Mouse (Mus musculus): ENCODE data around the gene Zfp422. TPM values are rescaled to one million over a fixed set of nuclear protein-coding genes. Genes with fewer than 3 reads are reported as not detected.

Zfp422 gene
- polyA plus RNA-seq, 1 experiment from 2014 or later, result 43.3 TPM

DNA sequence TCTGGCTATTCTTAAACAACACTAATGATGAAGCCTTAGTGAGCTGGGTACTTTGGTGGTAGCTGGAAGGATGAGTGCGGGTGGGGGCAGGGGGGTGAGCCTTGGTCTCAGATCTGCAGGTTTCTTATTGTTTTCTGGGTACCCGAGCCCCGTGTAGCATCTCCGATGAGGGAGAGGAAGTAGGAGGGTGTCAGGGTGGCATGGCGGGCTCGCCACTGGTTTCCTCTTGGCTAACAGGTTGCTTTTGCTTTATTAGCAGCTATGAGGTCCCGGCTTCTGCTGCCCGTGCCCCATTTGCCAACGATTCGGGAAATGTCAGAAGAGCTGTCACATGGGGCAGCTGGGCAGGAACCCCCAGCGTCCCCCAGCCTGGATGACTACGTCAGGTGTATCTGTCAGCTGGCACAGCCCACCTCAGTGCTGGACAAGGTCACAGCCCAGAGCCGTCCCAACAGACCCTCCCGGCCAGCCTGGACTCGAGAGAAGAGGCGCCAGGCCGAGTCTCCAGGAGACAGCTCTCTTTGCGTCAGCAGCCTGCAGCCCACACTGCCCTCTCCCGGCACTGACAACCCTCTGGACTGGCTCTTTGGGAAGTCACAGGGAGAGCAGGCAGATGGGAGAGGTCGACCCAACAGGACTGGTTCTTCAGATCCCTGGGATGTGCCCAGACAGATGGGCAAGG is 22.8 kb upstream of the Zfp422 start:
- Histone ChIP-seq H3K27me3 (replicated peaks; ENCODE audit: control insufficient read depth, insufficient read depth, low read length) (no peaks in the 10 kb centered on the region), H3K27ac (ENCODE audit: low read depth, low read length) (peak overlapping the region; percentile 7; the same call in 1 of the 2 replicates), H3K4me1 (replicated peaks; ENCODE audit: control insufficient read depth, insufficient read depth, low read length) (0 out of 2 replicates have a peak, but pooled peaks cover 3% of the 10 kb centered on the region), H3K9me3 (ENCODE audit: control insufficient read depth) (no peaks in the 10 kb centered on the region), H3K4me2 (replicated peaks; ENCODE audit: low read depth) (peak overlapping the region; percentile 35), H3K9ac (ENCODE audit: low read depth, low read length) (no peak overlapping the region), H3K4me3 (ENCODE audit: low read depth, low read length) (peak overlapping the region; percentile 23), H3K36me3 (ENCODE audit: control insufficient read depth, insufficient read depth) (peaks cover 10% of the 10 kb centered on the region; the same call in 1 of the 2 replicates)
- WGBS, result 68% methylated on average over 20 of the region's 20 CpGs
- TF ChIP-seq CTCF (IDR thresholded peaks at IDR 0.05; ENCODE audit: low read depth), result peak; percentile 70
- 0 out of 2 replicates have a peak, but pooled peaks have one; percentile 5 for ATAC-seq

DNA sequence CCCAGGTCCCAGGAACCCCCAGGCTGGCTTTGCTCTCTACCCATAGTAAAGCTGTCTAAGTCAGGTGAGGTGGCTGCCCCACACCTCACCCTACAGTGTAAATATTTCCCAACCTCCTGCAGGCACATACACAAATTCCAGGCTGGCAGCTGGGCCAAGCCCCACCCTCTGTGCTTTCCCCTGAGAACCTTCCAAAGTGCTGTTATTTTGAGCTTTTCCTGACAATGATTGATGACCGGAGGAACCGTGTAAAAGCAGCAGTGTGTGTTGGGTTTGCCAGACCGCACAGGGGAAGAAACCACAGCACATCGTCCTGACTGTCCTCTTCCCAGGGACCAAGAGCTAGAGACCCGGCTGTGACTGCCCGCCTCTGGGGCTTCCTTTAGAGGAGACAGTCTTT is 21.6 kb upstream of the Zfp422 start, which contains the start of gene Depp1:
TSS of gene Depp1 (plus strand) at position 204 of the 400 bp plus-strand sequence.
- H3K9ac ChIP-seq (ENCODE audit: low read depth, low read length), result no peak within 1 kb of the TSS
- 0 out of 2 replicates have a peak, but pooled peaks cover 3% of the 10 kb centered on the region for H3K4me1 ChIP-seq (replicated peaks; ENCODE audit: control insufficient read depth, insufficient read depth, low read length)
- 11% methylated on average over 6 of the region's 6 CpGs for WGBS
- TF ChIP-seq CTCF (IDR thresholded peaks at IDR 0.05; ENCODE audit: low read depth), result no peak; the same call in 1 of the 2 replicates
- peaks cover 10% of the 10 kb centered on the region; the same call in 1 of the 2 replicates for H3K36me3 ChIP-seq (ENCODE audit: control insufficient read depth, insufficient read depth)
- peak within 1 kb of the TSS; percentile 35 for H3K4me2 ChIP-seq (replicated peaks; ENCODE audit: low read depth)
- peak within 1 kb of the TSS; percentile 23 for H3K4me3 ChIP-seq (ENCODE audit: low read depth, low read length)
- no peaks in the 10 kb centered on the region for H3K9me3 ChIP-seq (ENCODE audit: control insufficient read depth)
- no peaks in the 10 kb centered on the region for H3K27me3 ChIP-seq (replicated peaks; ENCODE audit: control insufficient read depth, insufficient read depth, low read length)
- no peak within 1 kb of the TSS for H3K27ac ChIP-seq (ENCODE audit: low read depth, low read length)
- ATAC-seq, result peak; percentile 77

GRCm38 (mm10) chr6:116649811-116650210 is 21.0 kb upstream of the Zfp422 start:
- Histone ChIP-seq H3K36me3 (ENCODE audit: control insufficient read depth, insufficient read depth) (peaks cover 10% of the 10 kb centered on the region; the same call in 1 of the 2 replicates), H3K4me3 (ENCODE audit: low read depth, low read length) (no peak overlapping the region), H3K27ac (ENCODE audit: low read depth, low read length) (no peak overlapping the region), H3K4me1 (replicated peaks; ENCODE audit: control insufficient read depth, insufficient read depth, low read length) (0 out of 2 replicates have a peak, but pooled peaks cover 5% of the 10 kb centered on the region), H3K9me3 (ENCODE audit: control insufficient read depth) (no peaks in the 10 kb centered on the region), H3K9ac (ENCODE audit: low read depth, low read length) (no peak overlapping the region), H3K27me3 (replicated peaks; ENCODE audit: control insufficient read depth, insufficient read depth, low read length) (no peaks in the 10 kb centered on the region), H3K4me2 (replicated peaks; ENCODE audit: low read depth) (no peak overlapping the region)
- no peak for ATAC-seq
- TF ChIP-seq CTCF (IDR thresholded peaks at IDR 0.05; ENCODE audit: low read depth), result no peak
- 66% methylated on average over 7 of the region's 7 CpGs for WGBS

DNA sequence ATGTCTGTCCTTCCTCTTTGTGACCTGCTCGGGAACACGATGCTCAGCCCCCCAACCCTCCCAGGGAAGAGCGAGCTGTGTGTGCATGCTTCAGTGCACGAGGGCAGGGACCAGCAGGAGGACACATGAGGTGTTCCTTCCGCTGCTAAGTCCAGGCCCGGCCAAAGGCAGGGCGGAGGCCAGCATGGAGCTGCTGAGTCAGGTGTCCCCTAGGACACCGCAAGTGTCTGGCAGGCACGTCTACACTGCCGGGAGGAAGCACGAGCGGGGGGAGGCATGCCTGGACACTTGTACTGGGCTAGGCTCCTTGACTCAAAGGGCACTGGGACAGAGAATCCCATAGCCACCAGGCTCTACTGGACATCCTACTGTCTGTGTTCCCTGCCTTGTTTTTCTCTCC is 19.0 kb upstream of the Zfp422 start:
- no peak overlapping the region for H3K4me3 ChIP-seq (ENCODE audit: low read depth, low read length)
- TF ChIP-seq CTCF (IDR thresholded peaks at IDR 0.05; ENCODE audit: low read depth), result no peak
- no peaks in the 10 kb centered on the region for H3K27me3 ChIP-seq (replicated peaks; ENCODE audit: control insufficient read depth, insufficient read depth, low read length)
- peak; percentile 35; the same call in 1 of the 2 replicates for ATAC-seq
- peaks cover 6% of the 10 kb centered on the region; the same call in 1 of the 2 replicates for H3K36me3 ChIP-seq (ENCODE audit: control insufficient read depth, insufficient read depth)
- no peak overlapping the region for H3K27ac ChIP-seq (ENCODE audit: low read depth, low read length)
- whole genome bisulfite sequencing, result 64% methylated on average over 12 of the region's 12 CpGs
- no peak overlapping the region for H3K9ac ChIP-seq (ENCODE audit: low read depth, low read length)
- H3K4me2 ChIP-seq (replicated peaks; ENCODE audit: low read depth), result no peak overlapping the region
- H3K4me1 ChIP-seq (replicated peaks; ENCODE audit: control insufficient read depth, insufficient read depth, low read length), result 0 out of 2 replicates have a peak, but pooled peaks cover 4% of the 10 kb centered on the region
- H3K9me3 ChIP-seq (ENCODE audit: control insufficient read depth), result no peaks in the 10 kb centered on the region

DNA sequence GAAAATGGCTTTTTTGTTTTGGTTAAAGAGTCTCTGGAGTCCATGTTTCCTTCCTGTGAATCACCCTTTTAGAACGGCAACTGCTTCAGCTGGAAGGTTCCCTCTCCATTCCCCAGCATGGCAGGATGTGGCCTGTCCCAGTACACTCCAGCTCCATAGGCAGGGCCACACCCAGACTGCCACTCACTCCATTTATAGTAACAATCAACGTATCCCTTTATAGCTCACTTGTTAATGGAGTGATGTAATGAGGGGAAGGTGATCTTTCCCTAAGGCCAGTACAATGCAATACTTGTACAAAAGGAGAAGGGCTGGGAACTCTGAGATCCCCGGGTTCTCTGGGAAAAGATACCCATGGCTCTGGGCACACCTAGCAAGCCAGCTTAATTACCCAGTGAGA is 15.5 kb upstream of the Zfp422 start:
- Histone ChIP-seq H3K27me3 (replicated peaks; ENCODE audit: control insufficient read depth, insufficient read depth, low read length) (no peaks in the 10 kb centered on the region), H3K36me3 (ENCODE audit: control insufficient read depth, insufficient read depth) (no peaks in the 10 kb centered on the region; the same call in 1 of the 2 replicates), H3K4me1 (replicated peaks; ENCODE audit: control insufficient read depth, insufficient read depth, low read length) (0 out of 2 replicates have a peak, but pooled peaks cover 4% of the 10 kb centered on the region), H3K27ac (ENCODE audit: low read depth, low read length) (peak overlapping the region; percentile 23; the same call in 1 of the 2 replicates), H3K4me3 (ENCODE audit: low read depth, low read length) (no peak overlapping the region), H3K4me2 (replicated peaks; ENCODE audit: low read depth) (no peak overlapping the region), H3K9me3 (ENCODE audit: control insufficient read depth) (no peaks in the 10 kb centered on the region), H3K9ac (ENCODE audit: low read depth, low read length) (no peak overlapping the region)
- ATAC-seq, result peak; percentile 65
- TF ChIP-seq CTCF (IDR thresholded peaks at IDR 0.05; ENCODE audit: low read depth), result no peak
- 27% methylated on average over 3 of the region's 3 CpGs for WGBS

DNA sequence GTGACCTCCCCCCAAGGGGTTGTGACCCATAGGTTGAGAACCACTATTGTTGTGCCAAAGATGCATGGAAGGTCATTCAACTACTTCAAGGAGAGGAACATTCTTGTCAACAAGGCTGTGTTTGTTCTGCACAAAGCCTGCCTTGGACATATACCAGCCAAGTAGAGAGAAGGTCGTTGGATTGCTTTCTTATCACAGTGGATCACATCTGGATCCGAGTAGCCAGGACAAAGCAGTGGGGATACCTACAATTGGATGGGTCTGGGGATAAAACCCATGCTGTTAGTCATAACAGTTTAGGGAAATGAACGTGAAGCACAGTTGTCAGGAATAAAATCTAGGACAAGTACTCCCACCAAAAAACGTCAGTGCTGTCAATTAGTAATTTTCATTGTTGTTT is 15.1 kb upstream of the Zfp422 start:
- WGBS, result 52% methylated on average over 4 of the region's 4 CpGs
- no peak overlapping the region for H3K27ac ChIP-seq (ENCODE audit: low read depth, low read length)

More for the DNA sequence above, 15.1 kb upstream of the Zfp422 start:
- 0 out of 2 replicates have a peak, but pooled peaks cover 4% of the 10 kb centered on the region for H3K4me1 ChIP-seq (replicated peaks; ENCODE audit: control insufficient read depth, insufficient read depth, low read length)
- ATAC-seq, result no peak
- H3K4me2 ChIP-seq (replicated peaks; ENCODE audit: low read depth), result no peak overlapping the region
- H3K4me3 ChIP-seq (ENCODE audit: low read depth, low read length), result no peak overlapping the region
- no peak overlapping the region for H3K9ac ChIP-seq (ENCODE audit: low read depth, low read length)
- no peaks in the 10 kb centered on the region for H3K9me3 ChIP-seq (ENCODE audit: control insufficient read depth)
- TF ChIP-seq CTCF (IDR thresholded peaks at IDR 0.05; ENCODE audit: low read depth), result no peak
- no peaks in the 10 kb centered on the region for H3K27me3 ChIP-seq (replicated peaks; ENCODE audit: control insufficient read depth, insufficient read depth, low read length)
- H3K36me3 ChIP-seq (ENCODE audit: control insufficient read depth, insufficient read depth), result no peaks in the 10 kb centered on the region; the same call in 1 of the 2 replicates

Data from intestine, postnatal 0 days (tissue).